Comparison of ENCODE assay signal across 8 mouse cellular contexts in genomic region chr11:23306764-23307565, GRCm38 (mm10). TPM values are rescaled to one million over a fixed set of nuclear protein-coding genes. Genes with fewer than 3 reads are reported as not detected.
A peak's percentile ranks its signal among the peaks of the same experiment; 100 is the strongest.
DNase-seq lines count a peak whose midpoint lies in the region; ATAC-seq lines count a peak whose summit lies in the region.

TSS of gene Usp34 (plus strand) at chr11:23306895.

- peak; percentile 17 for DNase-seq in MEL-GATA-1-ER (ENCODE audit: extremely low read depth, low read depth)
- peak; percentile 77 for DNase-seq in cerebellum, adult 11-12 months
- peak; percentile 63 for DNase-seq in layer of hippocampus, adult 9-11 months
- peak; percentile 75 for DNase-seq in lung, postnatal 14 days
- peak; percentile 33 for DNase-seq in retina, adult 2 months (ENCODE audit: low read depth, low spot score)
- DNase-seq in thymus, postnatal 36 days, result peak; percentile 72 to 79

- peak; percentile 6; the same call in 1 of the 2 replicates for ATAC-seq in frontal cortex, adult (ENCODE audit: low TSS enrichment)
- no peak for ATAC-seq in hematopoietic stem cell, adult 5-6 weeks (replicated peaks in 1 of 2; ENCODE audit: insufficient read depth in 1 of 2, low FRiP score in 2 of 2, low TSS enrichment in 1 of 2, low read depth in 1 of 2, poor library complexity in 2 of 2, severe bottlenecking in 2 of 2)

RNA-seq across cellular contexts. Expression of gene Usp34, which starts in this region (rescaled TPM):
- total RNA-seq in hematopoietic stem cell, adult 5-6 weeks (2017), result 57.2 and 77.0 TPM in 2 replicates

Comparison
In these comparisons a context has a peak if more than half of its experiments do, and no peak if none do; other contexts are left out.
1. DNase-seq: peak in every context shown above with its lines; median percentile 77 in cerebellum, adult 11-12 months; 76 in thymus, postnatal 36 days; 75 in lung, postnatal 14 days; 63 in layer of hippocampus, adult 9-11 months; 33 in retina, adult 2 months; 17 in MEL-GATA-1-ER.